Mouse (Mus musculus) MEL (cell line): ENCODE measurements around the gene Srebf1.

Experiments used
- BHLHE40 ChIP-seq: IDR thresholded peaks from 2 replicates; pipeline ENCODE4 v1.6.1; 2012; ENCODE audit warnings: low read depth, mild to moderate bottlenecking, inconsistent platforms, low read length, improper control_type of control experiment, borderline replicate concordance
- CTCF ChIP-seq, 3 experiments: IDR thresholded peaks in 2 of 3; conservative IDR thresholded peaks in 1 of 3; 2 replicates each; pipeline ENCODE4 v1.5.1; 2011 to 2012; ENCODE audit warnings: low read length in 3 of 3, low read depth in 2 of 3, mild to moderate bottlenecking in 2 of 3, improper control_type of control experiment in 1 of 3, inconsistent platforms in 1 of 3, mixed read lengths in 1 of 3, moderate library complexity in 1 of 3; ENCODE audit not compliant: control insufficient read depth in 1 of 3, insufficient read depth in 1 of 3, poor library complexity in 1 of 3, severe bottlenecking in 1 of 3
- GATA1 ChIP-seq: IDR thresholded peaks from 2 replicates; pipeline ENCODE4 v1.6.1; 2011; ENCODE audit warnings: low read depth, low read length, improper control_type of control experiment
- KAT2A ChIP-seq: conservative IDR thresholded peaks from 2 replicates; pipeline ENCODE4 v1.6.1; 2012; ENCODE audit warnings: low read depth, low read length, improper control_type of control experiment, inconsistent platforms
- MAFK ChIP-seq: IDR thresholded peaks from 2 replicates; pipeline ENCODE4 v1.6.1; 2011; ENCODE audit warnings: low read depth, mild to moderate bottlenecking, low read length, improper control_type of control experiment, borderline replicate concordance
- MAZ ChIP-seq: IDR thresholded peaks from 2 replicates; pipeline ENCODE4 v1.6.1; 2012; ENCODE audit warnings: low read depth, mild to moderate bottlenecking, inconsistent platforms, low read length, improper control_type of control experiment
- MYC ChIP-seq: IDR thresholded peaks from 2 replicates; pipeline ENCODE4 v1.6.1; 2011; ENCODE audit warnings: low read depth, mild to moderate bottlenecking, low read length, improper control_type of control experiment, moderate library complexity
- POLR2A ChIP-seq, 2 experiments: IDR thresholded peaks; 2 replicates each; pipeline ENCODE4 v1.6.1; 2011 to 2012; ENCODE audit warnings: low read length in 2 of 2, mild to moderate bottlenecking in 2 of 2, control low read depth in 1 of 2, improper control_type of control experiment in 1 of 2, low read depth in 1 of 2, moderate library complexity in 1 of 2; ENCODE audit not compliant: control insufficient read depth in 1 of 2, insufficient read depth in 1 of 2, poor library complexity in 1 of 2
- SMC3 ChIP-seq: IDR thresholded peaks from 2 replicates; pipeline ENCODE4 v1.6.1; 2011; ENCODE audit warnings: low read depth, low read length, improper control_type of control experiment
- TBP ChIP-seq: IDR thresholded peaks from 2 replicates; pipeline ENCODE4 v1.8.0; 2011; ENCODE audit warnings: low read depth, low read length, improper control_type of control experiment
- USF1 ChIP-seq: IDR thresholded peaks from 2 replicates; pipeline ENCODE4 v1.6.1; 2014; ENCODE audit warnings: low read depth, mild to moderate bottlenecking, inconsistent platforms, low read length, improper control_type of control experiment, moderate library complexity

DNA sequence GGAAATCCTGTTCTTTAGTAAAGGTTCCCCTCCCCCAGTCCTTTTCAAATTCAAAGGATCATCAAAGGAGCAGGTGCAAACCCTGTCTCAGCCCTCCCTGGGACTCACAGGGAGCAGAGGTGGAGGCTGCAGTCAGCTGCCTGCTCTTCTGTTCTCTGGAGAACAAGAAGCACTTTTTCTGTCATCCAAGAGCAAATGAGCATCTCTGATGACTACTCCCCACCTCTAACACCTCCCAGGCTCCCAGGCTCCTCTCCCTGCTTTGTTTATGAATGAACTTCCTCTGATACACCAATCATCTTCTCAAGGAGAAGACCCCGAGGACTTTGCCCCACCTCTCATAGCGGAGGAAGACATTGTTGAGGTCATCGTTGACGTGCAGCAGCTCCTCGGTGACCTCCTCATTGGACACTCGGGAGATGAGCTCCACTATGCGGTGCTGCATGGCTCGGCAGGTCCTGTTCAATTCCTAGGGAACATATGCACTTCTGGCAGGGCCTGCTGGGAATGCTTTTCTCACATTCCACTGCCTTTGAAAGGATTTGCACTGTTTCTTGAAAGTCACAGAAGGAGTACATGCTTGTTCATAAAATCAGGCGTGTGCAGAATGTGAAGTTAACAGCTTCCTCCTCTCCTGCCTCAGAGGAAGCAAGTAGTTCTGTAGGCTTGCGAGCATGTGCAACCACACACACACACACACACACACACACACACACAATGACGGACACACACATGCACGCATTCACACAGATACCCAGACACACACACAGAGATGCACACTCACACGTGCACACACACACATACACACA is 26.4 kb upstream of the Srebf1 start:
- TF ChIP-seq MAZ (no peak), MYC (no peak), MAFK (no peak), CTCF (IDR thresholded peaks at IDR 0.05 in 2 of 3, conservative IDR thresholded peaks at IDR 0.05 in 1 of 3; ENCODE audit: control insufficient read depth in 1 of 3, insufficient read depth in 1 of 3, low read depth in 2 of 3, low read length in 3 of 3, poor library complexity in 1 of 3, severe bottlenecking in 1 of 3) (no peak), GATA1 (no peak), BHLHE40 (no peak), TBP (no peak), POLR2A (IDR thresholded peaks at IDR 0.05; ENCODE audit: control insufficient read depth in 1 of 2, insufficient read depth in 1 of 2, low read depth in 1 of 2, low read length in 2 of 2, poor library complexity in 1 of 2) (no peak), USF1 (no peak), SMC3 (no peak), KAT2A (no peak)
